In genomic region chr1:191277549-191278059, GRCm38 (mm10) we compare ENCODE assay signal across 10 mouse cellular contexts. TPM values are rescaled to one million over a fixed set of nuclear protein-coding genes. Genes with fewer than 3 reads are reported as not detected.
DNase-seq lines count a peak whose midpoint lies in the region; ATAC-seq and TF ChIP-seq lines count a peak whose summit lies in the region.
"Had no signal": no experiment of that assay in that cellular context is flagged by ENCODE, and none has a peak within 500 bp of the region (broad histone marks: within the 10 kb centered on the region; RNA-seq: fewer than 3 reads in every experiment).

No protein-coding gene starts in this region.

- H3K4me3 ChIP-seq in embryonic facial prominence, embryonic 15.5 days (replicated peaks) = no peak overlapping the region
- no peak overlapping the region for H3K4me3 ChIP-seq in liver, adult 2 months (ENCODE audit: insufficient read depth, low read depth, low read length)
- H3K4me3 ChIP-seq in small intestine, adult 2 months (ENCODE audit: low read depth, low read length) = no peak overlapping the region
- H3K4me3 ChIP-seq in forebrain, embryonic 14.5 days (ENCODE audit: low read depth, low read length) = no peak overlapping the region
- H3K4me3 ChIP-seq: neural tube, embryonic 13.5 days had no signal

- peak; percentile 19 to 28 for DNase-seq in gastrocnemius, adult 8-10 months (ENCODE audit: low spot score in 2 of 2)
- DNase-seq in gastrocnemius, postnatal 14 days = no peak
- DNase-seq in liver, adult 2 months (ENCODE audit: extremely low read depth, low read depth, low spot score) = peak; percentile 98
- no peak for DNase-seq in forebrain, embryonic 14.5 days (ENCODE audit: low spot score)
- DNase-seq in frontal cortex, postnatal 10 days (ENCODE audit: low spot score in 2 of 2) = no peak
- DNase-seq in cerebellum, postnatal 10 days = no peak

- H3K9me3 ChIP-seq in embryonic facial prominence, embryonic 15.5 days (replicated peaks) = no peaks in the 10 kb centered on the region
- H3K9me3 ChIP-seq in forebrain, embryonic 14.5 days (replicated peaks; ENCODE audit: control insufficient read depth, low read length) = no peaks in the 10 kb centered on the region
- H3K9me3 ChIP-seq: G1E; neural tube, embryonic 13.5 days had no signal

- H3K27ac ChIP-seq in embryonic facial prominence, embryonic 15.5 days (replicated peaks) = no peak overlapping the region
- H3K27ac ChIP-seq in liver, adult 2 months (replicated peaks; ENCODE audit: insufficient read depth, low read depth, low read length) = 0 out of 2 replicates have a peak overlapping the region, but pooled peaks have one; percentile 1
- H3K27ac ChIP-seq in small intestine, adult 2 months (ENCODE audit: insufficient read depth, low read depth, low read length) = peak overlapping the region; percentile 0; the same call in 1 of the 2 replicates
- H3K27ac ChIP-seq in forebrain, embryonic 14.5 days (ENCODE audit: low read depth, low read length) = no peak overlapping the region
- H3K27ac ChIP-seq: neural tube, embryonic 13.5 days had no signal

- no peak for TF ChIP-seq POLR2A in liver, adult 2 months (IDR thresholded peaks at IDR 0.05; ENCODE audit: extremely low read depth, insufficient read depth, low read length)
- TF ChIP-seq POLR2A in small intestine, adult 2 months (IDR thresholded peaks at IDR 0.05; ENCODE audit: low read depth, low read length) = no peak

- H3K9ac ChIP-seq in embryonic facial prominence, embryonic 15.5 days = no peak overlapping the region
- no peak overlapping the region for H3K9ac ChIP-seq in liver, adult 2 months (ENCODE audit: low read depth, low read length)
- H3K9ac ChIP-seq in forebrain, embryonic 14.5 days (ENCODE audit: low read length) = no peak overlapping the region
- H3K9ac ChIP-seq: neural tube, embryonic 13.5 days had no signal

- H3K4me2 ChIP-seq in embryonic facial prominence, embryonic 15.5 days (replicated peaks) = no peak overlapping the region
- no peak overlapping the region for H3K4me2 ChIP-seq in forebrain, embryonic 14.5 days (ENCODE audit: low read length)
- H3K4me2 ChIP-seq: neural tube, embryonic 13.5 days had no signal

- 70% methylated on average over 14 of the region's 14 CpGs for WGBS in embryonic facial prominence, embryonic 15.5 days
- WGBS in liver, adult 2 months = 25% methylated on average over 14 of the region's 14 CpGs
- 9% methylated on average over 14 of the region's 14 CpGs for WGBS in small intestine, adult 2 months
- 76% methylated on average over 14 of the region's 14 CpGs for WGBS in forebrain, embryonic 14.5 days

- no peaks in the 10 kb centered on the region for H3K36me3 ChIP-seq in embryonic facial prominence, embryonic 15.5 days
- no peaks in the 10 kb centered on the region for H3K36me3 ChIP-seq in liver, adult 2 months (ENCODE audit: control insufficient read depth, insufficient read depth, low read length)
- H3K36me3 ChIP-seq in small intestine, adult 2 months (ENCODE audit: control insufficient read depth, insufficient read depth, low read length) = no peaks in the 10 kb centered on the region
- no peaks in the 10 kb centered on the region for H3K36me3 ChIP-seq in forebrain, embryonic 14.5 days (ENCODE audit: control insufficient read depth, insufficient read depth, low read length)
- H3K36me3 ChIP-seq: G1E; neural tube, embryonic 13.5 days had no signal

- H3K79me2 ChIP-seq in liver, adult 2 months (ENCODE audit: control insufficient read depth, insufficient read depth, low read length) = no peaks in the 10 kb centered on the region

- intact Hi-C loops in gastrocnemius, postnatal 14 days (cut with DNase I; ENCODE audit: low total_unique reads) = loop anchor here (10.0 kb wide), 1 partner anchor 83 kb away; no protein-coding TSS in a partner anchor

- no peak for TF ChIP-seq CTCF in liver, adult 2 months (IDR thresholded peaks at IDR 0.05; ENCODE audit: low read depth, low read length)
- TF ChIP-seq CTCF in small intestine, adult 2 months (IDR thresholded peaks at IDR 0.05; ENCODE audit: extremely low read depth, insufficient read length, insufficient replicate concordance, low read depth, low read length) = no peak

- H3K4me1 ChIP-seq in embryonic facial prominence, embryonic 15.5 days = no peaks in the 10 kb centered on the region
- H3K4me1 ChIP-seq in liver, adult 2 months (ENCODE audit: control insufficient read depth, insufficient read depth, low read length) = no peaks in the 10 kb centered on the region; the same call in 1 of the 2 replicates
- H3K4me1 ChIP-seq in small intestine, adult 2 months (ENCODE audit: control insufficient read depth, insufficient read depth, insufficient read length, low read length) = peaks cover 14% of the 10 kb centered on the region
- H3K4me1 ChIP-seq in forebrain, embryonic 14.5 days (ENCODE audit: control insufficient read depth, insufficient read depth, low read length) = no peaks in the 10 kb centered on the region
- H3K4me1 ChIP-seq: neural tube, embryonic 13.5 days had no signal

- 0 out of 2 replicates have a peak, but pooled peaks have one; percentile 15 for ATAC-seq in embryonic facial prominence, embryonic 15.5 days (ENCODE audit: insufficient number of reproducible peaks, low FRiP score, low TSS enrichment, low read depth)
- ATAC-seq in forebrain, embryonic 14.5 days = no peak

- no peaks in the 10 kb centered on the region for H3K27me3 ChIP-seq in embryonic facial prominence, embryonic 15.5 days
- H3K27me3 ChIP-seq in liver, adult 2 months (ENCODE audit: control insufficient read depth, insufficient read depth, low read length) = no peaks in the 10 kb centered on the region
- H3K27me3 ChIP-seq in small intestine, adult 2 months (ENCODE audit: control insufficient read depth, insufficient read depth, low read length) = no peaks in the 10 kb centered on the region
- no peaks in the 10 kb centered on the region for H3K27me3 ChIP-seq in forebrain, embryonic 14.5 days (replicated peaks; ENCODE audit: control insufficient read depth, insufficient read depth, low read length)
- H3K27me3 ChIP-seq: neural tube, embryonic 13.5 days had no signal

RNA-seq across cellular contexts. Expression of gene Nenf, which starts 40.4 kb away (rescaled TPM):
- 10 to 100 TPM; 58.2 to 77.0 (median 71.4) TPM for total RNA-seq in gastrocnemius, adult 8-10 months (2022)
- total RNA-seq in gastrocnemius, postnatal 14 days (2021) = 10 to 100 TPM; 61.0 to 67.6 TPM
- polyA plus RNA-seq in embryonic facial prominence, embryonic 15.5 days (2015; fragmentation: Nextera tagmentation; extraction: Ambion mirVana) = 106 and 114 TPM in 2 replicates
- total RNA-seq in liver, adult 2 months (2014; rRNA removed) = 21.0 and 24.3 TPM in 2 replicates
- 22.2 and 31.5 TPM in 2 replicates for polyA plus RNA-seq in liver, adult 2 months (2012; rRNA removed)
- polyA plus RNA-seq in small intestine, adult 2 months (2012; rRNA removed) = 55.8 and 59.7 TPM in 2 replicates
- polyA plus RNA-seq in forebrain, embryonic 14.5 days (2014; fragmentation: Nextera tagmentation; extraction: Ambion mirVana) = 125 and 128 TPM in 2 replicates

RNA-seq across cellular contexts. Expression of gene Tmem206, which starts 48.1 kb away (rescaled TPM):
- 1 to 10 TPM in 1 of 4 experiments, under 1 TPM in 3; 0.68 to 1.9 (median 0.84) TPM for total RNA-seq in gastrocnemius, adult 8-10 months (2022)
- total RNA-seq in gastrocnemius, postnatal 14 days (2021) = 1 to 10 TPM; 1.8 to 2.3 TPM
- polyA plus RNA-seq in embryonic facial prominence, embryonic 15.5 days (2015; fragmentation: Nextera tagmentation; extraction: Ambion mirVana) = 16.6 and 17.9 TPM in 2 replicates
- total RNA-seq in liver, adult 2 months (2014; rRNA removed) = 1.0 and 1.9 TPM in 2 replicates
- polyA plus RNA-seq in liver, adult 2 months (2012; rRNA removed) = 1.4 and 1.5 TPM in 2 replicates
- 2.2 and 2.7 TPM in 2 replicates for polyA plus RNA-seq in small intestine, adult 2 months (2012; rRNA removed)
- 57.0 and 62.5 TPM in 2 replicates for polyA plus RNA-seq in forebrain, embryonic 14.5 days (2014; fragmentation: Nextera tagmentation; extraction: Ambion mirVana)

RNA-seq across cellular contexts. Expression of gene Atf3, which starts 59.8 kb away (rescaled TPM):
- total RNA-seq in gastrocnemius, adult 8-10 months (2022) = 10 to 100 TPM in 1 of 4 experiments, 1 to 10 TPM in 3; 1.9 to 19.3 (median 7.4) TPM
- total RNA-seq in gastrocnemius, postnatal 14 days (2021) = 10 to 100 TPM in 1 of 2 experiments, 1 to 10 TPM in 1; 4.2 to 12.3 TPM
- 5.2 and 5.8 TPM in 2 replicates for polyA plus RNA-seq in embryonic facial prominence, embryonic 15.5 days (2015; fragmentation: Nextera tagmentation; extraction: Ambion mirVana)
- total RNA-seq in liver, adult 2 months (2014; rRNA removed) = 0.55 and 1.1 TPM in 2 replicates
- 0.55 and 0.81 TPM in 2 replicates for polyA plus RNA-seq in liver, adult 2 months (2012; rRNA removed)
- 7.8 and 41.0 TPM in 2 replicates for polyA plus RNA-seq in small intestine, adult 2 months (2012; rRNA removed)
- 0.98 and 1.5 TPM in 2 replicates for polyA plus RNA-seq in forebrain, embryonic 14.5 days (2014; fragmentation: Nextera tagmentation; extraction: Ambion mirVana)
- polyA plus RNA-seq: G1E had no signal

Comparison
In these comparisons a context has a peak if more than half of its experiments do, and no peak if none do; other contexts are left out.
1. DNase-seq: peak in gastrocnemius, adult 8-10 months (2 of 2) and liver, adult 2 months (single experiment); none in gastrocnemius, postnatal 14 days (single experiment), forebrain, embryonic 14.5 days (single experiment), frontal cortex, postnatal 10 days (0 of 2) and cerebellum, postnatal 10 days (0 of 2).
2. H3K27ac ChIP-seq: peak in liver, adult 2 months (single experiment) and small intestine, adult 2 months (single experiment); none in embryonic facial prominence, embryonic 15.5 days (single experiment) and forebrain, embryonic 14.5 days (single experiment).